In genomic region chr3:105726037-105726436, GRCm38 (mm10) we compare ENCODE assay signal across 9 mouse cellular contexts. TPM values are rescaled to one million over a fixed set of nuclear protein-coding genes. Genes with fewer than 3 reads are reported as not detected.
DNase-seq lines count a peak whose midpoint lies in the region; ATAC-seq and TF ChIP-seq lines count a peak whose summit lies in the region.
"Had no signal": no experiment of that assay in that cellular context is flagged by ENCODE, and none has a peak within 500 bp of the region (broad histone marks: within the 10 kb centered on the region; RNA-seq: fewer than 3 reads in every experiment).

No protein-coding gene starts in this region.

- TF ChIP-seq CTCF in bone marrow, adult 2 months (IDR thresholded peaks at IDR 0.05; ENCODE audit: control insufficient read depth, insufficient read depth, low read length): peak; percentile 16; the same call in 1 of the 2 replicates

- no peak overlapping the region for H3K9ac ChIP-seq in forebrain, embryonic 14.5 days (ENCODE audit: low read length)
- no peak overlapping the region for H3K9ac ChIP-seq in forebrain, embryonic 16.5 days (replicated peaks; ENCODE audit: low read depth, low read length)
- H3K9ac ChIP-seq in midbrain, embryonic 12.5 days (replicated peaks): no peak overlapping the region
- no peak overlapping the region for H3K9ac ChIP-seq in midbrain, embryonic 13.5 days (replicated peaks)
- H3K9ac ChIP-seq: hindbrain, embryonic 15.5 days had no signal

- no peak overlapping the region for H3K4me3 ChIP-seq in forebrain, embryonic 14.5 days (ENCODE audit: low read depth, low read length)
- H3K4me3 ChIP-seq in forebrain, embryonic 16.5 days (replicated peaks; ENCODE audit: low read length): no peak overlapping the region
- H3K4me3 ChIP-seq in midbrain, embryonic 12.5 days: no peak overlapping the region
- H3K4me3 ChIP-seq in midbrain, embryonic 13.5 days (replicated peaks): no peak overlapping the region
- H3K4me3 ChIP-seq in bone marrow, adult 2 months (replicated peaks; ENCODE audit: control insufficient read depth, low read depth, low read length): no peak overlapping the region
- H3K4me3 ChIP-seq: hindbrain, embryonic 15.5 days had no signal

- no peaks in the 10 kb centered on the region for H3K9me3 ChIP-seq in forebrain, embryonic 14.5 days (replicated peaks; ENCODE audit: control insufficient read depth, low read length)
- no peaks in the 10 kb centered on the region for H3K9me3 ChIP-seq in forebrain, embryonic 16.5 days (ENCODE audit: control insufficient read depth, low read length)
- no peaks in the 10 kb centered on the region for H3K9me3 ChIP-seq in midbrain, embryonic 12.5 days
- no peaks in the 10 kb centered on the region for H3K9me3 ChIP-seq in midbrain, embryonic 13.5 days
- H3K9me3 ChIP-seq: hindbrain, embryonic 15.5 days had no signal

- peak; percentile 32; the same call in 1 of the 2 replicates for ATAC-seq in forebrain, embryonic 14.5 days
- no peak for ATAC-seq in forebrain, embryonic 16.5 days
- ATAC-seq in midbrain, embryonic 12.5 days (ENCODE audit: low FRiP score, low read depth): 0 out of 2 replicates have a peak, but pooled peaks have one; percentile 9
- no peak for ATAC-seq in midbrain, embryonic 13.5 days
- peak; percentile 63; the same call in 1 of the 2 replicates for ATAC-seq in megakaryocyte, adult 5-6 weeks (ENCODE audit: poor library complexity, severe bottlenecking)
- no peak for ATAC-seq in activated CD4-positive, CD25-positive, alpha-beta regulatory T cell, adult 4 months

- no peaks in the 10 kb centered on the region for H3K4me1 ChIP-seq in forebrain, embryonic 14.5 days (ENCODE audit: control insufficient read depth, insufficient read depth, low read length)
- H3K4me1 ChIP-seq in forebrain, embryonic 16.5 days (replicated peaks; ENCODE audit: control insufficient read depth, insufficient read depth, low read length): no peaks in the 10 kb centered on the region
- no peaks in the 10 kb centered on the region for H3K4me1 ChIP-seq in midbrain, embryonic 12.5 days
- H3K4me1 ChIP-seq in midbrain, embryonic 13.5 days (replicated peaks): no peaks in the 10 kb centered on the region
- no peaks in the 10 kb centered on the region for H3K4me1 ChIP-seq in bone marrow, adult 2 months (ENCODE audit: control insufficient read depth, insufficient read depth, low read length)
- H3K4me1 ChIP-seq: hindbrain, embryonic 15.5 days had no signal

- no peak overlapping the region for H3K27ac ChIP-seq in forebrain, embryonic 14.5 days (ENCODE audit: low read depth, low read length)
- H3K27ac ChIP-seq in forebrain, embryonic 16.5 days (ENCODE audit: low read length): no peak overlapping the region
- no peak overlapping the region for H3K27ac ChIP-seq in midbrain, embryonic 12.5 days (replicated peaks)
- no peak overlapping the region for H3K27ac ChIP-seq in midbrain, embryonic 13.5 days
- no peak overlapping the region for H3K27ac ChIP-seq in bone marrow, adult 2 months (ENCODE audit: control insufficient read depth, insufficient read depth, low read depth, low read length, poor library complexity)
- H3K27ac ChIP-seq: hindbrain, embryonic 15.5 days had no signal

- no peaks in the 10 kb centered on the region for H3K27me3 ChIP-seq in forebrain, embryonic 14.5 days (replicated peaks; ENCODE audit: control insufficient read depth, insufficient read depth, low read length)
- no peaks in the 10 kb centered on the region for H3K27me3 ChIP-seq in forebrain, embryonic 16.5 days (replicated peaks; ENCODE audit: control insufficient read depth, insufficient read depth, low read length)
- no peaks in the 10 kb centered on the region for H3K27me3 ChIP-seq in midbrain, embryonic 12.5 days
- H3K27me3 ChIP-seq in midbrain, embryonic 13.5 days: no peaks in the 10 kb centered on the region
- H3K27me3 ChIP-seq: hindbrain, embryonic 15.5 days had no signal

- no peak for TF ChIP-seq POLR2A in bone marrow, adult 2 months (IDR thresholded peaks at IDR 0.05; ENCODE audit: borderline replicate concordance, control insufficient read depth, low read depth, low read length)

- no peak overlapping the region for H3K4me2 ChIP-seq in forebrain, embryonic 14.5 days (ENCODE audit: low read length)
- no peak overlapping the region for H3K4me2 ChIP-seq in forebrain, embryonic 16.5 days (ENCODE audit: low read length)
- H3K4me2 ChIP-seq in midbrain, embryonic 12.5 days (replicated peaks): no peak overlapping the region
- H3K4me2 ChIP-seq in midbrain, embryonic 13.5 days (replicated peaks): no peak overlapping the region
- H3K4me2 ChIP-seq: hindbrain, embryonic 15.5 days had no signal

- 3% methylated on average over 1 of the region's 1 CpGs for WGBS in forebrain, embryonic 14.5 days
- WGBS in forebrain, embryonic 16.5 days: 0% methylated on average over 1 of the region's 1 CpGs
- 8% methylated on average over 1 of the region's 1 CpGs for WGBS in midbrain, embryonic 12.5 days
- 4% methylated on average over 1 of the region's 1 CpGs for WGBS in midbrain, embryonic 13.5 days
- 2% methylated on average over 1 of the region's 1 CpGs for WGBS in bone marrow, adult 2 months

- DNase-seq in forebrain, embryonic 14.5 days (ENCODE audit: low spot score): peak; percentile 87
- DNase-seq in forelimb bud, embryonic 11.5 days (ENCODE audit: low read depth, low spot score): peak; percentile 40

- peaks cover 7% of the 10 kb centered on the region; the same call in 1 of the 2 replicates for H3K36me3 ChIP-seq in forebrain, embryonic 14.5 days (ENCODE audit: control insufficient read depth, insufficient read depth, low read length)
- no peaks in the 10 kb centered on the region for H3K36me3 ChIP-seq in forebrain, embryonic 16.5 days (ENCODE audit: control insufficient read depth, insufficient read depth)
- 0 out of 2 replicates have a peak, but pooled peaks cover 1% of the 10 kb centered on the region for H3K36me3 ChIP-seq in midbrain, embryonic 12.5 days
- H3K36me3 ChIP-seq in midbrain, embryonic 13.5 days: peaks cover 6% of the 10 kb centered on the region; the same call in 1 of the 2 replicates

RNA-seq across cellular contexts. Expression of gene Inka2, which starts 21.6 kb away (rescaled TPM):
- 0.74 and 1.1 TPM in 2 replicates for polyA plus RNA-seq in forebrain, embryonic 14.5 days (2014; fragmentation: Nextera tagmentation; extraction: Ambion mirVana)
- polyA plus RNA-seq in forebrain, embryonic 16.5 days (2015; fragmentation: Nextera tagmentation; extraction: Ambion mirVana): 3.2 and 3.9 TPM in 2 replicates
- 1.3 and 1.5 TPM in 2 replicates for polyA plus RNA-seq in midbrain, embryonic 12.5 days (2016; fragmentation: Nextera tagmentation; extraction: Ambion mirVana)
- 1.9 and 2.4 TPM in 2 replicates for polyA plus RNA-seq in midbrain, embryonic 13.5 days (2015; fragmentation: Nextera tagmentation; extraction: Ambion mirVana)
- polyA plus RNA-seq in bone marrow, adult 2 months (2011; ENCODE audit: insufficient read depth, insufficient read length, low replicate concordance, missing spikeins): 1.5 TPM in 1 of 2 replicates, not detected in the other
- 0.42 TPM in 1 of 2 replicates, not detected in the other for total RNA-seq in megakaryocyte, adult 5-6 weeks (2015)
- not detected in 2 replicates for total RNA-seq in megakaryocyte, adult 5-6 weeks (2017)
- 1 to 10 TPM; 1.7 to 2.4 TPM for polyA plus RNA-seq in activated CD4-positive, CD25-positive, alpha-beta regulatory T cell, adult 4 months (2017; shearing (Covaris generic))

RNA-seq across cellular contexts. Expression of gene Ddx20, which starts 38.7 kb away (rescaled TPM):
- polyA plus RNA-seq in forebrain, embryonic 14.5 days (2014; fragmentation: Nextera tagmentation; extraction: Ambion mirVana): 31.8 and 35.9 TPM in 2 replicates
- 31.6 and 35.3 TPM in 2 replicates for polyA plus RNA-seq in forebrain, embryonic 16.5 days (2015; fragmentation: Nextera tagmentation; extraction: Ambion mirVana)
- polyA plus RNA-seq in midbrain, embryonic 12.5 days (2016; fragmentation: Nextera tagmentation; extraction: Ambion mirVana): 39.7 and 42.4 TPM in 2 replicates
- polyA plus RNA-seq in midbrain, embryonic 13.5 days (2015; fragmentation: Nextera tagmentation; extraction: Ambion mirVana): 31.0 and 32.0 TPM in 2 replicates
- 16.9 and 20.5 TPM in 2 replicates for polyA plus RNA-seq in bone marrow, adult 2 months (2011; ENCODE audit: insufficient read depth, insufficient read length, low replicate concordance, missing spikeins)
- total RNA-seq in megakaryocyte, adult 5-6 weeks (2015): 14.3 and 18.3 TPM in 2 replicates
- 34.4 and 34.9 TPM in 2 replicates for total RNA-seq in megakaryocyte, adult 5-6 weeks (2017)
- 1 to 10 TPM; 9.7 to 9.8 TPM for polyA plus RNA-seq in activated CD4-positive, CD25-positive, alpha-beta regulatory T cell, adult 4 months (2017; shearing (Covaris generic))

Comparison
In these comparisons a context has a peak if more than half of its experiments do, and no peak if none do; other contexts are left out.
1. ATAC-seq: peak in forebrain, embryonic 14.5 days (single experiment), midbrain, embryonic 12.5 days (single experiment) and megakaryocyte, adult 5-6 weeks (single experiment); none in forebrain, embryonic 16.5 days (single experiment), midbrain, embryonic 13.5 days (single experiment) and activated CD4-positive, CD25-positive, alpha-beta regulatory T cell, adult 4 months (single experiment).